Mouse (Mus musculus): ENCODE results near the gene Abhd17a. TPM values are rescaled to one million over a fixed set of nuclear protein-coding genes. Genes with fewer than 3 reads are reported as not detected.
"Not testable (repeated sequence)": the region's sequence is repeated elsewhere in the genome, so short reads cannot be mapped to it uniquely, and the experiment has no call there.

Gene Abhd17a
- polyA plus RNA-seq, 1 experiment: 581 TPM

DNA sequence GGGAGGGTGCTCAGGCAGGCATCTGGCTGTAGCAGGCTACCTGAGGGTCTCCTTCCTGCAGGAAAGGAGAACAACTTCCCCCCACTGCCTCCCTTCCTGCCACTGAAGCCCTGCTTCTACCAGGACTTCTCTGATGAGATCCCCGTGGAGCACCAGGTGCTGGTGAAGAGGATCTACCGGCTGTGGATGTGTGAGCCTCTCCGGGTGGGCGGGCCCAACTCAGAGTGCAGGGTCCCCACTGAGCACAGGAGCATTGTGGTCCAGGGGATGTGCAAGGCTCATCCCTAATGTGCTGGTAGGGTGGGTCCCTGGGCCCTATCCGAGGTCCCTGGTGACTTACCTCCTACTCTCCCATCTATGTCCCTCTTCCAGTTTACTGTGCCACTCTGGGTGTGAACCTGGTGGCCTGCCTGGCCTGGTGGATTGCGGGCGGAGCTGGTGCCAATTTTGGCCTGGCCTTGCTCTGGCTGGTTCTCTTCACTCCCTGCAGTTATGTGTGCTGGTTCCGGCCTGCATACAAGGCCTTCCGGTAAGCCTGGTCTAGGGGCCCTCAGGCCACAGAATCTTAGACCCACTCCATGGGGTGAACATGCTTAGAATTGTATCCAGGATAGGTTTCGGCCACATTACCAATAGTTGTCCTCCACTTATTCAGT is 19.3 kb upstream of the Abhd17a start:
- peaks cover 83% of the 10 kb centered on the region for H3K4me1 ChIP-seq
- H3K27me3 ChIP-seq (replicated peaks): no peaks in the 10 kb centered on the region
- peak overlapping the region; percentile 39 for H3K4me3 ChIP-seq (replicated peaks)
- TF ChIP-seq GATA1 (IDR thresholded peaks at IDR 0.05; ENCODE audit: borderline replicate concordance, low read length): no peak
- no peak for TF ChIP-seq FLI1 (IDR thresholded peaks at IDR 0.05; ENCODE audit: low read length)
- peaks cover 63% of the 10 kb centered on the region for H3K36me3 ChIP-seq (replicated peaks; ENCODE audit: low read length)
- H3K9me3 ChIP-seq: no peaks in the 10 kb centered on the region

DNA sequence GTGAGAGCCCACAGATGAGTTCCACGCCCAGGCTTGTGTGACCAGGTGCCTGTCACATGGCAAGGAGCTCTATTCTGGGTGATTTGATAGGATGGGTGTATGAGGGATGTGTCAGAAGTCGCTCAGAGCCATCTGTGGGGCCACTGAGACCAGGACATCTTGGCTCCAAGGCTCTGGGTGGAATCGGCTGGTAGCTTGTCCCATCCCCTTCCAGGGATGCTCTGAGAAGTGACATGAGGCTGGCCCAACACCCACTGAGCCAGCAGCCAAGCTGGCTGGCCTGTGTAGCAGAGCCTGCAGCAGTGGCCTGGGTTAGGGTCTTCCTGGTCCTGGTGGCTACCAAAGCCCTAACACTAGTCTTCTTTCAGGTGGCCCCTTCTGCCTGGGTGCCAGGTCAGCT is 18.3 kb upstream of the Abhd17a start:
- H3K4me3 ChIP-seq (replicated peaks): no peak overlapping the region
- H3K36me3 ChIP-seq (replicated peaks; ENCODE audit: low read length): peaks cover 54% of the 10 kb centered on the region
- H3K27me3 ChIP-seq (replicated peaks): no peaks in the 10 kb centered on the region
- peaks cover 89% of the 10 kb centered on the region for H3K4me1 ChIP-seq
- TF ChIP-seq GATA1 (IDR thresholded peaks at IDR 0.05; ENCODE audit: borderline replicate concordance, low read length) (no peak), FLI1 (IDR thresholded peaks at IDR 0.05; ENCODE audit: low read length) (no peak)
- H3K9me3 ChIP-seq: no peaks in the 10 kb centered on the region

DNA sequence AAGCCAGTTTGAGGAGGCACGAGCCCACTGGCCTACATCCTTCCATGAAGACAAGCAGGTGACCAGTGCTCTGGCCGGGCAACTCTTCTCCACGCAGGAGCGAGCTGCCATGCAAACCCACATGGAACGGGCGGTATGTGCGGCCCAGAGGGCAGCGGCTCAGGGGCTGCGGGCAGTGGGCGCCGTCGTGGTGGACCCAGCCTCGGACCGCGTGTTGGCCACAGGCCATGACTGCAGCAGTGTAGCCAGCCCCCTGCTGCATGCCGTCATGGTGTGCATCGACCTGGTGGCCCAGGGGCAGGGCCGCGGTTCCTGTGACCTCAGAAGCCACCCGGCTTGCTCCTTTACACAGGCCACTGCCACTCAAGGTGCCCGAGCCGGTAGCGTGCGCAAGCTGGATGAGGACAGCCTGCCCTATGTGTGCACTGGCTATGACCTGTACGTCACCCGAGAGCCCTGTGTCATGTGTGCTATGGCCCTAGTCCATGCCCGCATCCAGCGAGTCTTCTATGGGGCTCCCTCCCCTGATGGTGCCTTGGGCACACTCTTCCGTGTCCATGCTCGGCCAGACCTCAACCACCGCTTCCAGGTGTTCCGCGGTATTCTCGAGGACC is 16.7 kb upstream of the Abhd17a start:
- Histone ChIP-seq H3K36me3 (replicated peaks; ENCODE audit: low read length) (peaks cover 44% of the 10 kb centered on the region), H3K9me3 (no peaks in the 10 kb centered on the region), H3K27me3 (replicated peaks) (no peaks in the 10 kb centered on the region), H3K4me1 (peaks cover 94% of the 10 kb centered on the region), H3K4me3 (replicated peaks) (no peak overlapping the region)
- TF ChIP-seq FLI1 (IDR thresholded peaks at IDR 0.05; ENCODE audit: low read length): no peak
- no peak for TF ChIP-seq GATA1 (IDR thresholded peaks at IDR 0.05; ENCODE audit: borderline replicate concordance, low read length)

DNA sequence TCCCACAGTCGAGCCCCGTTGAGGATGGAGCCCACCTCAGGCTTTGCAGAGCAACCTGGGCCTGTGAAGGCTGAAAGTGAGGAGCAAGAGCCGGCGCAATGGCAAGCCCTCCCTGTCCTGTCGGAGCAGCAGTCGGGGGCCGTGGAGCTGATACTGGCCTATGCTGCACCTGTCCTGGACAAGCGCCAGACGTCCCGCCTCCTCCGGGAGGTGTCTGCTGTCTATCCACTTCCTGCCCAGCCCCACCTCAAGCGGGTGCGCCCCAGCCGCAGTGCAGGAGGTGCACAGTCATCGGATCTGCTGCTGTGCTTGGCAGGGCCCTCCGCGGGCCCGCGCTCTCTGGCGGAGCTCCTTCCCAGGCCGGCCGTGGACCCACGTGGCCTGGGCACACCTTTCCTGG is 16.2 kb upstream of the Abhd17a start:
- no peak overlapping the region for H3K4me3 ChIP-seq (replicated peaks)
- H3K4me1 ChIP-seq: peaks cover 94% of the 10 kb centered on the region
- H3K36me3 ChIP-seq (replicated peaks; ENCODE audit: low read length): peaks cover 44% of the 10 kb centered on the region

DNA sequence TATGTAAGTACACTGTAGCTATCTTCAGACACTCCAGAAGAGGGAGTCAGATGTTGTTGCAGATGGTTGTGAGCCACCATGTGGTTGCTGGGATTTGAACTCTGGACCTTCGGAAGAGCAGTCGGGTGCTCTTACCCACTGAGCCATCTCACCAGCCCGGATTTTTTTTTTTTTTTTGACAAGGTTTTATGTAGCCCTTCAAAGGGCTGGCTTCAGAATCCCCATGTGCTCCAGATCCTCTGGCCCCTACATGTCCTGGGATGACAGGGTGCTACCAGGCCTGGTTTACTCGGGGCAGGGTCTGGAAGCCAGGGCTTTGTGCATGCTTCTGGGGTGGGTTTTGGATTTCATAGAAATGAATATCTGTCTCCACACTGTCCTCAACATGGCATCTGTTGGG is 15.6 kb upstream of the Abhd17a start, which contains the start of gene Gm49322:
Gene Gm49322 (plus strand): TSS at position 301 of the 400 bp plus-strand sequence.
- H3K4me1 ChIP-seq: peaks cover 94% of the 10 kb centered on the region
- H3K27me3 ChIP-seq (replicated peaks); H3K9me3 ChIP-seq: not testable (repeated sequence)
- peaks cover 44% of the 10 kb centered on the region for H3K36me3 ChIP-seq (replicated peaks; ENCODE audit: low read length)
- H3K4me3 ChIP-seq (replicated peaks): peak within 1 kb of the TSS; percentile 10

More for the DNA sequence above, 16.2 kb upstream of the Abhd17a start:
- TF ChIP-seq GATA1 (IDR thresholded peaks at IDR 0.05; ENCODE audit: borderline replicate concordance, low read length): no peak
- TF ChIP-seq FLI1 (IDR thresholded peaks at IDR 0.05; ENCODE audit: low read length): no peak
- H3K9me3 ChIP-seq: no peaks in the 10 kb centered on the region
- H3K27me3 ChIP-seq (replicated peaks): no peaks in the 10 kb centered on the region

DNA sequence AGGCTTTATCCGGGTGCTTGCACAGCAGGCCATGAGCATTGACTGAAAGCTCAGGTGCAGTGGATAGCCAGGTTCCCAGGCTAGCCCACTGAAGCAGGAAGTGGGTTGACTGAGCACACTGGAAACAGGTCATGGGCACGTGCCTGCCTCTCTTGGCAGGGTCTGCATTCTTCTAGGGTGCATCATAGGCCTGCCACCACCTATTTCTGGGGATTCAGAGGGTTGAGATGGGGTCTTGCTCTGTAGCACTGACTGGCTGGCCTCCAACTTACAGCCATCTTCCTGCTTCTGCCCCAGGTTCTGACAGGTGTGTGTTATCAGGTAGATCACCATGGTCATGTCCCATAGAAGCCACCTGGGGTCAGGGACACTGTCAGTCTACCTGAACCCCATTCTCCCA is 14.8 kb upstream of the Abhd17a start:
- peaks cover 43% of the 10 kb centered on the region for H3K36me3 ChIP-seq (replicated peaks; ENCODE audit: low read length)
- TF ChIP-seq GATA1 (IDR thresholded peaks at IDR 0.05; ENCODE audit: borderline replicate concordance, low read length) (no peak), FLI1 (IDR thresholded peaks at IDR 0.05; ENCODE audit: low read length) (no peak)
- H3K9me3 ChIP-seq: no peaks in the 10 kb centered on the region
- peak overlapping the region; percentile 10 for H3K4me3 ChIP-seq (replicated peaks)
- peaks cover 87% of the 10 kb centered on the region for H3K4me1 ChIP-seq
- H3K27me3 ChIP-seq (replicated peaks): no peaks in the 10 kb centered on the region

DNA sequence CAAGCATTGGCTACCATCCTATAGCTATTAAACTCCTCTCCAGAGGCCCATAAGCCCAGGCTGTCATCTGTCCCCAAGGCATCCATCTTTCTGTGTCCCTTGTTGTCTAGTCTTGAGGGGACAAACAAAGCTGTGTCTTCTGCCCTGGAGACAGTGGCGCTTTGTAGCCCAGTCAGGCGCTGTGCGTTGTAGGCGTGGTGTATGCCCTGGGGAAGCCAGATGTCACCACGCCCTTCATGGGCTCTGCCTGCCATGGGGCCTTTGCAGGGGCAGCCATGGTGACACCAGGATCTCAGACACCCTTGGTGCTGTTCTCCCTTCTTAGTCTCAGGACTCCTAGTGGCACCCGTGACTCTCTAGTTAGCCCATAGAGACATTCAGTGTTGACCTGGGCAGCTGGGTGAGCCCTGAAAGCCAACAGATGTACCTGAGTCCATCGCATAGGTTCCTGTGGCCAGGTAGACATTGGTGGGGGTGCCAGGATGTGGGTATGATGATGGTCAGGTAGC is 13.9 kb upstream of the Abhd17a start:
- peaks cover 78% of the 10 kb centered on the region for H3K4me1 ChIP-seq
- peak overlapping the region; percentile 100 for H3K4me3 ChIP-seq (replicated peaks)
- peaks cover 5% of the 10 kb centered on the region; the same call in 1 of the 2 replicates for H3K9me3 ChIP-seq
- no peak for TF ChIP-seq FLI1 (IDR thresholded peaks at IDR 0.05; ENCODE audit: low read length)
- TF ChIP-seq GATA1 (IDR thresholded peaks at IDR 0.05; ENCODE audit: borderline replicate concordance, low read length): no peak
- peaks cover 33% of the 10 kb centered on the region for H3K36me3 ChIP-seq (replicated peaks; ENCODE audit: low read length)
- H3K27me3 ChIP-seq (replicated peaks): no peaks in the 10 kb centered on the region

DNA sequence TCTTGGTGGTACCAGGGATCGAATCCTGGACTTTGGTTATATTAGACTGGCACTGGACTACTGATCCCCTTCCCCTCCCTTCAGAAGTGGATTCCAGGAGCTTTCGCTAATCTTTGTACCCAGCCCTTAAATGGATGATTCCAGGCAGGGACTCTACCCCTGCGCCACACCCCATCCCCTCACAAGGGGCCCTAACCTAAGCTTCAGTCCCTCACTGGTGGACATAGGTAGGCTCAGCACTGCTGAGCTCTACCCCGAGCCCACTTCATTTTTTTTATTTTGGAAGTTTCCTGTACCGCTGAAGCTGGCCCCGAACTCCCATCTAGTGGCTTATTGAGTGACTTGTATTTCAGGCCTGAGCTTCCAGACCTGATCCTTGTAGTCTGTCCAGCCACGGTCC is 13.2 kb upstream of the Abhd17a start:
- Histone ChIP-seq H3K9me3 (peaks cover 5% of the 10 kb centered on the region; the same call in 1 of the 2 replicates), H3K27me3 (replicated peaks) (no peaks in the 10 kb centered on the region), H3K4me3 (replicated peaks) (peak overlapping the region; percentile 100), H3K4me1 (peaks cover 77% of the 10 kb centered on the region), H3K36me3 (replicated peaks; ENCODE audit: low read length) (peaks cover 26% of the 10 kb centered on the region)
- TF ChIP-seq FLI1 (IDR thresholded peaks at IDR 0.05; ENCODE audit: low read length): no peak
- no peak for TF ChIP-seq GATA1 (IDR thresholded peaks at IDR 0.05; ENCODE audit: borderline replicate concordance, low read length)

DNA sequence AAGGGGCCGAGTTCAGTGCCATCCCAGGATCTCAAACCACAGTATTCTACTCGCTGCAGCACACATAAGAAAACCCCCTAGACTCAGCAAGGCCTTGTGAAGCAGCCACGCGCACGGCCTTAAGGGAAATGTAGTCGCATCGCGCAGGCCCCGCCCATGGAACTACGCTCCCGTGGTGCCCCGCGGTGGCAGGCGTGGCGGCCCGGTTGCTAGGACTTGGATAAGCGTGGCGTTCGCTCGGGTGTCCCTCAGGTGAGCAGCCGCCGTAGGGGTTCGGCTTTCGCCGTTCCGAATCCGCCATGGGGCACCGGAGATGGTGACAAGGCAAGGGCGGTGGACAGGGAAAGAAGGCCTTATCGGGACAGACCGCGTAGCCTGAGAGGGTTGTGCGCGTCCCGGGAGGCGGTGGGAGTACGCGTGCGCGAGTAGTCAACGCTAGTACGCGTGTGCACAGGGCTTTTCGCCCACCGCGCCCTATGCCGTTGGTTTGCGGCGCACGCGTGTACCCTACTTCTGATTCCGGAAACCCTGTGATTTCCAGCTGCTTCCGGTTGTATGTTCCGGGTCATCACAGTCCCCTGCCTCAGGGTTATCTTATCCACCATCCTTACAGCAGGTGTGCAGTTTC is 12.7 kb upstream of the Abhd17a start, which contains the start of the genes Scamp4 and Adat3:
Gene Scamp4 (plus strand): TSS at position 175 of the 628 bp plus-strand sequence.
Gene Adat3 (plus strand): TSS at position 183 of the 628 bp plus-strand sequence.
- H3K4me1 ChIP-seq: peaks cover 77% of the 10 kb centered on the region

More for the DNA sequence above, 12.7 kb upstream of the Abhd17a start, which contains the start of the genes Scamp4 and Adat3:
- H3K36me3 ChIP-seq (replicated peaks; ENCODE audit: low read length): peaks cover 21% of the 10 kb centered on the region
- peaks cover 5% of the 10 kb centered on the region; the same call in 1 of the 2 replicates for H3K9me3 ChIP-seq
- peak within 1 kb of the TSS; percentile 100 for H3K4me3 ChIP-seq (replicated peaks)
- no peaks in the 10 kb centered on the region for H3K27me3 ChIP-seq (replicated peaks)
- TF ChIP-seq FLI1 (IDR thresholded peaks at IDR 0.05; ENCODE audit: low read length) (peak; percentile 85), GATA1 (IDR thresholded peaks at IDR 0.05; ENCODE audit: borderline replicate concordance, low read length) (no peak)

Data from megakaryocyte, embryonic 14.5 days (primary cell).